Mouse (Mus musculus): Measurements from ENCODE around the gene Ube2e1.
A peak's percentile ranks its signal among the peaks of the same experiment; 100 is the strongest.

GRCm38 (mm10) chr14:18377944-18378575 lies 46.4 kb upstream of the Ube2e1 start:
- TF ChIP-seq CTCF (IDR thresholded peaks at IDR 0.05; ENCODE audit: low read depth): peak; percentile 73
- TF ChIP-seq EP300 (optimal IDR thresholded peaks at IDR 0.05): no peak

All from stomach, postnatal 0 days (tissue).